Mouse (Mus musculus) lung, adult 2 months (tissue): ENCODE results near the gene Col4a3. TPM values are rescaled to one million over a fixed set of nuclear protein-coding genes. Genes with fewer than 3 reads are reported as not detected.

Source experiments
- DNase-seq: peaks from one replicate; pipeline ENCODE4 v3.0.0; 2022
- H3K4me1 ChIP-seq: fragments of 200-500 bp; 2 replicates; pipeline ENCODE4 v1.6.1; 2011; ENCODE audit warnings: low read length; ENCODE audit not compliant: control insufficient read depth, insufficient read depth
- H3K4me3 ChIP-seq: fragments of 200-500 bp; replicated peaks from 2 replicates; pipeline ENCODE3; 2011; ENCODE audit warnings: low read depth, mild to moderate bottlenecking, control low read depth, low read length; ENCODE audit errors: extremely low read depth
- CTCF ChIP-seq: fragments of 200-500 bp; IDR thresholded peaks from 2 replicates; pipeline ENCODE4 v1.5.1; 2011; ENCODE audit warnings: mild to moderate bottlenecking, low read length, control low read depth; ENCODE audit not compliant: insufficient read depth
- POLR2A ChIP-seq: fragments of 200-500 bp; IDR thresholded peaks from 2 replicates; pipeline ENCODE4 v1.6.1; 2011; ENCODE audit warnings: low read depth, mild to moderate bottlenecking, control low read depth, low read length, borderline replicate concordance; ENCODE audit errors: extremely low read depth
- WGBS: fragments of 180-500 bp; shearing (Covaris S2); methylation state at CpG from one replicate; pipeline ENCODE4 v1.1.7; 2018; 5-methylcytosine and 5-hydroxymethylcytosine counted together
- polyA plus RNA-seq: library from polyadenylated mRNA; depleted of rRNA; stranded (reverse); fragments of >200 nt; gene quantifications from 2 replicates; pipeline ENCODE4 v1.2.3, GENCODE M21; 2012; rRNA removed

Gene Col4a3
- 43.6 and 64.6 TPM in 2 replicates for polyA plus RNA-seq

- H3K4me3 ChIP-seq = peak within 1 kb of the TSS; percentile 48
- peak; percentile 75 for DNase-seq
- peak; percentile 55; the same call in 1 of the 2 replicates for TF ChIP-seq POLR2A
- TF ChIP-seq CTCF = no peak
- peaks cover 4% of the 10 kb centered on the region; the same call in 1 of the 2 replicates for H3K4me1 ChIP-seq
- 3% methylated on average over 34 of the region's 34 CpGs for WGBS
Measured at GRCm38 (mm10) chr1:82586713-82587399, at the start of gene Col4a3, which contains the start of gene Col4a4. TSS of gene Col4a3 (plus strand) at chr1:82586921. TSS of gene Col4a4 (minus strand) at chr1:82586849.

- Histone ChIP-seq H3K4me3 (no peak overlapping the region), H3K4me1 (no peaks in the 10 kb centered on the region)
- no peak for DNase-seq
- no peak for TF ChIP-seq CTCF
- no peak for TF ChIP-seq POLR2A
- 69% methylated on average over 3 of the region's 3 CpGs for WGBS
Measured at GRCm38 (mm10) chr1:82537848-82538247, 48.9 kb upstream of the Col4a3 start.

GRCm38 (mm10) chr1:82540056-82540455, 46.7 kb upstream of the Col4a3 start:
- WGBS = 32% methylated on average over 5 of the region's 5 CpGs
- Histone ChIP-seq H3K4me1 (no peaks in the 10 kb centered on the region), H3K4me3 (no peak overlapping the region)
- TF ChIP-seq CTCF (no peak), POLR2A (no peak)
- DNase-seq = no peak

GRCm38 (mm10) chr1:82543934-82544333, 42.8 kb upstream of the Col4a3 start:
- no peak for DNase-seq
- no peak for TF ChIP-seq CTCF
- H3K4me1 ChIP-seq = no peaks in the 10 kb centered on the region
- 90% methylated on average over 2 of the region's 2 CpGs for WGBS
- H3K4me3 ChIP-seq = no peak overlapping the region

GRCm38 (mm10) chr1:82544419-82545185, 42.1 kb upstream of the Col4a3 start:
- no peak for DNase-seq
- 55% methylated on average over 6 of the region's 6 CpGs for WGBS
- H3K4me1 ChIP-seq = no peaks in the 10 kb centered on the region
- no peak overlapping the region for H3K4me3 ChIP-seq
- TF ChIP-seq CTCF (no peak), POLR2A (no peak)

- TF ChIP-seq POLR2A (no peak), CTCF (no peak)
- H3K4me1 ChIP-seq = no peaks in the 10 kb centered on the region
Measured at GRCm38 (mm10) chr1:82545199-82545960, 41.3 kb upstream of the Col4a3 start.

GRCm38 (mm10) chr1:82554443-82554850, 32.3 kb upstream of the Col4a3 start:
- DNase-seq = no peak
- Histone ChIP-seq H3K4me3 (no peak overlapping the region), H3K4me1 (no peaks in the 10 kb centered on the region)
- WGBS = 19% methylated on average over 6 of the region's 6 CpGs
- TF ChIP-seq CTCF (peak; percentile 72), POLR2A (no peak)

More at GRCm38 (mm10) chr1:82545199-82545960, 41.3 kb upstream of the Col4a3 start:
- DNase-seq = no peak
- no peak overlapping the region for H3K4me3 ChIP-seq
- WGBS = 82% methylated on average over 8 of the region's 8 CpGs

- H3K4me3 ChIP-seq = no peak overlapping the region
- 54% methylated on average over 5 of the region's 5 CpGs for WGBS
- no peaks in the 10 kb centered on the region for H3K4me1 ChIP-seq
- DNase-seq = no peak
- TF ChIP-seq POLR2A (no peak), CTCF (no peak)
Measured at GRCm38 (mm10) chr1:82554889-82555288, 31.8 kb upstream of the Col4a3 start.

- no peak for DNase-seq
- H3K4me1 ChIP-seq = no peaks in the 10 kb centered on the region
- H3K4me3 ChIP-seq = no peak overlapping the region
- WGBS = 57% methylated on average over 4 of the region's 4 CpGs
- TF ChIP-seq POLR2A (no peak), CTCF (no peak)
Measured at GRCm38 (mm10) chr1:82560223-82560622, 26.5 kb upstream of the Col4a3 start.
